Mouse (Mus musculus) CH12F3 (cell line): ENCODE measurements around the gene Comt.

Experiments
- in situ Hi-C: fragments of 300-500 bp; cut with MboI; formaldehyde crosslinking; loops from 2 replicates; pipeline ENCODE4 v1.14.3; 2020; ENCODE audit warnings: low sequenced_read_pairs

Gene Comt

DNA sequence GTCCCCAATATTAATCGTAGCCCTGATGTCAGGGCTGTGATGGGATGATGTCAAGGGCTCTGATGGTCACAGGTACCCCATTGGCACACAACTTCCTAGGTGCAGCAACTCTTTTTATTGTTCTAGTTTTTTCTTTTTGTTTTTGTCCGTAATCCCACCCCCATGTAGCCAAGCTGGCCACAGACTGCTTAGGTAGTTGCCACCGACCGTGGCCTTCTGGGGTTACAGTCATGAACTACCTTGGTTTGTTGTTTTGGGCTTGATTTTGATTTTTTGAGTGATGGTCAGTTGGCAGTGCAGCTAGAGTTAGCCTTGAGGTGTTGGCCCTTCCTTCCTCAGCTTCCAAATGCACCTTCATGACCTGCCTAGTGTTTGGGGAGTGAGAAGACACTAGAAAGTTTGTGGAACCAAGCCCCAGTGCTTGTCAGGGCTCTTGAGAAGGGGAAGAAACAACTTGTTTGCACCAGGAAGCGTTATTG lies at the start of gene Comt:
Gene Comt, minus strand, starts transcription at position 51 of the 479 bp plus-strand sequence.
- in situ Hi-C loops: no loop called here

DNA sequence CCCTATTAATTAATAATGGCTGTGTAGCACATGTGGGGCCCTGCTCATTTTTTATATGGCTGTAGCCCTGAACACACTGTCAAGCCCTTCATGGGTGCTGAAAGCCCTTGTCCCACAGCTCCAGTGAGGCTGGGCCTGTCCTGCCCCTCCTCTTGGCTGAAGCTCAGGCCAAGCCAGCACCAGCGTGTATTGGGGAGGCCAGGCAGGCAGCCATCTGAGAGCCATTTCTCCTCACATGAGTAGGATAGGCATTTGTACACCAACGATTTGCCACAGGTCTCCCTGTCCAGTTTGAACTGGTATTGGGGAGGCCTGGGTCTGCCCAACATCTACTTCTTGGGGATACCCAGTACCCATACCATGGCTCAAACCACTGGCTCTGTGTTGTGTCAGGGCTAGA lies 47.4 kb upstream of the Comt start:
- in situ Hi-C loops: no loop called here

DNA sequence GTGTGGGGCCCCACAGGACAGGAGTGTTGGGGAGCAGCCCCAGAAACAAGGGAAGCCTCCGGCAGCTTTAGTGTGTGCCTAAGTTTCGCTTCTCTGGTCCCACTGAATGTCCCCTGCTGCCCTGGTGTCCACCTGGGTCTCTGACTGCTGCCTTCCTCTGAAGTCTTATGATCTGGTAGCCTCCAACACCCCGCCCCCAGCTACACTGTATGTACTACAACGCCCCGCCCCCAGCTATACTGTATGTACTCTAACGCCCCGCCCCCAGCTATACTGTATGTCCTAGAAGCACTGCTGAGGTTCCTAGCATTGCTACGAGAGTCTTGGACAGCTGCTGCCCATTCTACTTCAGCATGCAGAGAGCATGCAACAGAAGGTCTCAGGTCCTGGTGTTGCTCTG lies 46.3 kb upstream of the Comt start:
- in situ Hi-C loops: no loop called here

DNA sequence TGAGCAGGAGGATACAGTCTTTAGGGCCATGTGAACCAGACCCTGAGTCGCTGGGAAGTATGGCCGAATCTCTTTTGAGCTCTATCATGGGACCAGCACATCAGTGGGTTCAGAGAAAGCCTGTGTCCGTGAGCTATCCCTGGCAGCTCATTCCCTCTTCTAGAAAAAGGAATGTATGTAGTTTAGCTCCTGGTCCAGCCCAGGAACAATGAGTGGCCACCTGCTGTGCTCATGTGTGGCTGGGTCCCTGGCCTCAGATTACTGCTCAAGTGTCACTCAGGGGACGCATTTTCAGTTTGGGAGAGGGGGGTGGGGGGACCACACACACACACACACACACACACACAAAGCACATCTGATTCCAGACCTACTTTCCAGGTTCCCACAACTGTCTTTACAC lies 45.8 kb upstream of the Comt start:
- in situ Hi-C loops: no loop called here

DNA sequence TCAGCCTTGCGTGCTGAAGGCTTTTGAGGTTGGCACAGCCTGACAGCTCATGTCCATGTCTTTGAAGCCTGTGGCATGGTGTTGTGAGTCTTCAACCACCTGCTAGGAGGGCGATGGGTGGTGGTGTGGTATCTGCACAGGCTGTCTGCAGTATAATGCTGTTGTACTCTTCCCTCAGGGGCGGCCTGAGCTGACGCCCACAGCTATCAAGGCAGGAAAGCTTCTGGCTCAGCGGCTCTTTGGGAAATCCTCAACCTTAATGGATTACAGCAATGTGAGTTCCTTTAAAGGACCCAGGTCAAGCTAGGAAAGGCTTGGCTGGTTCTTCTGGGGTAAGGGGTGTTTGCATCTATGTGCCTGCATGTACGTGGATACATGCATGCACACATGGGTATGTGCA lies 45.3 kb upstream of the Comt start:
- in situ Hi-C loops: no loop called here

DNA sequence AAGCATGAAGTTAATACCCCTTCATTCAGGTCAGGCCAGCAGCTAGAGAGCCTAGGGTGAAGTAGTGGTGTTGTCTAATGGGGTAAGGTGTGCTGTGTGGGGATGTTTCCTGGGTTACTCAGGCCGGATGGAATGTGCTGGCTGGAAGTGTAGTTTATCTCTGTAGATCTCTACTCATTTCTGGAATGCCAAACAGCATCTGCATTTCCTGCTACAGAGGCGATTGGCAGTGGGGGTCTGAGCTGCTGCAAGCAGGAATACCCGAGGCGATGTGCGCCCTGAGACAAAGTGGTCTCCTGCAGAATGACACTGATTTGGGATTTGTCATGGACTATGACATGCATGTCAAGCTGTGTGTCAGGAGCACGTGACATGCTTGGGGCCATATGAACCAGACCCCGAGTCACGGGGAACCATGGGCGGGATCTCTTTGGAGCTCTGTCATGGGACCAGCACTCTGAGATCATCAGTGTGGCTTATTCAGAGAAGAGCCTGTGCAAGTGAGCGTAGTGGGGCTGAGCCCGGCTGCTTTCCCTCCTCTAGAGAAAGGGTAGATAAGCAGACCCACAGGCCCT lies 44.8 kb upstream of the Comt start:
- in situ Hi-C loops: no loop called here

DNA sequence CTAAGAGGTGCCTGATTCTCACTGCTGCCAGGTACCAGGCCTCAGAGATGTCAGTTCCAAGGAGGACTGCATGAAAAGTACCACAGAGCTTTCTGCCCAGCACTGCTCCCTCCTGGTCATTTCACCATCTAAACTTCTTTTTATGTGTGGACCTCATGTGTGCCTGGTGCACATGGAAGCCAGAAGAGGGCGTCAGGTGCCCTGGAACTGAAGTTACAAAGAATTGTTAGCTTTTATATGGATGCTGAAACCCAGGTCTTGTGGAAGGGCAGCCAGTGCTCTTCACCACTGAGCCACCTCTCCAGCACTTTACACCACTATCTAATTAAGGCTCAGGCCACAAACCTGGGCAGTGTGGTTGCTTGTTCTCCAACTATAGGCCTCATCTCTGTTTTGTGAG lies 44.2 kb upstream of the Comt start:
- in situ Hi-C loops: no loop called here

DNA sequence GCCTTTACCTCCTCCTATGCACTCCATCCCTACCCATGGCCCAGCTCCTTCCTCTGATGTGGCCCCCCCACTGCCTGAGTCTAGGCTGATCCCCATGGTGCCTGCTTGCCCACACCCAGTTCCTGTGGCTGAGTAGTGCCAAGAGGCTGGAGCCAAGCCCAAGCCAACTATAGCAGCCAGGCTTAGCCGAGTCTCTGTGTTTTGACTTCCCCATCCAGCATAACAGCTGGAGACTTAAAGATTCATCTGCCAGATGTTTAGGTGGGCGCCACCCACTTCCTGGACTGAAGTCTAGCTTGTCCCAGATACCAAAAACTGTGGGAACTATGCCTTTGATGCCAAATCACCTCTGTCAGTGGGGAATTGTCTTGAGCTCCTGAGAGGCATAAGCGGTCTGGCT lies 37.6 kb upstream of the Comt start:
- in situ Hi-C loops: no loop called here

DNA sequence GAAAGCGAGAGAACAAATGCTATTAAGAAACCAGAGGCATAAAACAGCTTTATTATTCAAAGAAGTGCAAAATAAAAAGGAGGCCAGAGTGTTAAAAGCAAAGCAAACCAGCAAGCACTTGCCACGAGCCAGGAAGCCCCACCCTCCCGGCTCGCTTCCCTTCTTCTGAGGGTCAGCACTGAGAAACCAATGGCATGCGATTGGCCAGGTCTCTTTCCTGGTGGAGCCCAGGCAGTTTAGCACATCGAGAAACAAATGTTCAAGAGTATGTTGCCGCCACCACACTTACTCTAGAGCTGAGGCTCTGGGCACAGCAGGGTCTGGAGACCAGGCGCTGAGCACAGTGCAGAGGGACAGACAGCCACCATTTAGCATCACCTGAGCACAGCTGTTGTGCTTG lies 35.9 kb upstream of the Comt start:
- in situ Hi-C loops: no loop called here

DNA sequence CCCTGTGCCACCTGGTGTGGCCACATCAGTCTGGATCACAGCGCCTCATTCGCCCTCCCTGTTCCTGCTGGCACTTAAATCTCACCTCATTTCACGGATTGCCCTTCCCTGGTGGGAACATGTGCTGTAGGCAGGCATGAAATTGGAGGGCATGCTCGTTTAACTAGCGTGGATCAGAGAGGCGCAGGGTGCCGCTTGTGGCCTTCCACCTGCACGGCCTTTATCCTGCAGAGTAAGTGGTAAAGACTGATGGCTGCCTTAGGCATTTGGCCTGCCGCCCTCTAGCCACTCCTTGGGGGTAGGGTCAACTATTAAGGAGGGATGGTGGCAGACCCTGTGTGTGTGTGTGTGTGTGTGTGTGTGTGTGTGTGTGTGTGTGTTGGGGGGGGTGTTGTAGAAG lies 35.4 kb upstream of the Comt start:
- in situ Hi-C loops: no loop called here

DNA sequence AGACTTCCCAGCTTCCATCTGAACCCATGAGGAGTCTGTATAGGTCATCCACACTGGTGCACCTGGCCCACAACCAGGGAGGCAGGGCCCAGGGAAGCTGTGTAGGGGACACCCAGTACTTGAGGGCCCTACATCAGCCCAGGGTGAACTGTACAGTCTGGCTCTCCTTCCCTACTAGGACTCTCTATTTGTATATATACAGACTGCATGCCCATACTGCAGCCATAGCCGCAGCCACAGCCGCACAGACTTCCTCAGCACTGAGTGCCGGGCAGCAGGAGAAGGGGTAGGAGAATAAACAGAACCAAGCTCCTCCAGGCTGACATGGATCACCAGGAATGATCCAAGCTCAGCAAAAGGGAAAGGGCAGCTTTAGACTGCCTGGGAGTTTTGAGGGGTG lies 34.2 kb upstream of the Comt start:
- in situ Hi-C loops: no loop called here

DNA sequence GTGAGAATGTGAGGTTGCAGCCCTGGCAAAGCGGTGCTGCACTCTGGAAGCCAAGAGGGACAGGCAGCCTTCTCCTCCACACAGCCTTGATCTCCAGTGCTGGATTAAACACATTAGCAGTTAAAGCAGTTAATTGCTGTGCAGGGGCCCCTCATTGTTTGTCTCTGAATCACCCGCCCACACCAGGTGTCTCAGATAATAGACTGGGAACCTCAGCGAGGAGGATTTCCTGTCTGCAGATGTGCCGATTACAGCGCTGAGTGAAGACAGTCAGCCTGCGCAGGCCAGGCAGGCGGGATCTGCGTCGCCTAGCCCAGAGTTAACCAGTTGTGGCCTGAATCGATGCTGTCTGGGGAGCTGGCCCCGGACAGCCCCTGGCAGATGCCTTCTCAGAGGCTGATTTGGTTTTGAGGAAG lies 33.3 kb upstream of the Comt start:
- in situ Hi-C loops: no loop called here

DNA sequence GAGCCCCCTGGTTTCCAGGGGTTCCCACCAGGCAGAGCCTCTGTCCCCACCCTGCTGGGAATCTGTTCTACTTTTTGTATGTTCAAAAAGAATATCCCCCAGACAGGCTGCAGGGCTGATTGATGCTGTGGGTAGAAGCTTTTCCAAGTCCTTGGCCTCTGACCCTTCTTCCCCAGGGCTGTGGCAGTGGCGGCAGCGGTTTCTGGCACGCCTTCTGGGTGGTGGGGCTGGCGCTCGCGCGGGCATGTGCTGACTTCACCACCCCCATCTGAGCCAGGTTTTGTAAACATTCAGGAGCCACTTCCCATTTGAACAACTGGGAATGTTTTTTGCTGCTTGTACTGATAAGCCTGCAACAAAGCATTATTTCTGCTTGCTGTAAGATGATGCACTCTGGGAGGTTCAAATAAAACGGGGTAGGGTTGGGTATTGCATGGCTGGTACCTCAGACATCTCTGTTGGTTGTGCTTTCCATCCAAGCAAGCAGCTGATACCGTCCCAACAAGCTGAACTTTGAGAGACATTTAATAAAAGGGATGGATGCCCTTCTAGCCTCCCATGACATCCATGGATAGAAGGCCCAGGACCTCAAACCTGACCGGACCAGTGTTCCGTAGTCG lies 32.8 kb upstream of the Comt start:
- in situ Hi-C loops: no loop called here

DNA sequence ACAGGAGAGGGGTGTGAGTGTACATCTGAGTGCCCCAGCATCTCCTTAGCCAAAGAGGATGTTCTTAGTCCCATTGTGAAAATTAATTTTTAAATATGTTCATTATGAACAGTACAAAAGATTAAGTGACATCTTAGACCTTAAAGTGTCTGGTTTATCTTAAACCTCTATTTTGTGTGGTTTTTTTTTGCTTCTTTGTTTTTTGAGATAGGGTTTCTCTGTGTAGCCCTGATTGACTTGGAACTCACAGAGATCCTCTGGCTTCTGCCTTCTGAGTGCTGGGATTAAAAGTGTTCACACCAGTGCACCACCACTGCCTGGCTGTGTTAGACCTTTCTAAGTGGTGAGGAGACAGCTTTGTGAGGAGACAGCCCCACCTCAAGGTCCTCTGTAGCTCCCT lies 32.0 kb upstream of the Comt start:
- in situ Hi-C loops: no loop called here

DNA sequence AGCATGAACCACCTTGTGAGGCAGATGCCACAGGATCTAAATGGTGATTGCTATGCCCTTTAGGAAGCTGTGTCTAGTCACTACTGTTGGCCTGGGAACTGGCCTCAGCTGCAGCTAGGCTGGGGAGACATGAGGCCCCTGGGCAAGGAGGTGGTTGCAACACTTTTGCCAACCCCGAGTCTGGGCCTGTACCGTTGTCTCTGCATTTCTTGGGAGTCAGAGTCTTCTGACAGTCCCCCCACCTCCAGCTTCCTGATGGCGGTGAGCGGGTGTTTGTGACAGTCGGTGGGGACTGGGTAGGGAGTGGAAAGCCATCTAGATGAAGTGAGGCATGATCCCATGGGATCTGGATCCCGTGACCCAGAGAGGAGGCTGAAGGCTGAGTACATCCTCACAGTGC lies 28.8 kb upstream of the Comt start:
- in situ Hi-C loops: no loop called here

DNA sequence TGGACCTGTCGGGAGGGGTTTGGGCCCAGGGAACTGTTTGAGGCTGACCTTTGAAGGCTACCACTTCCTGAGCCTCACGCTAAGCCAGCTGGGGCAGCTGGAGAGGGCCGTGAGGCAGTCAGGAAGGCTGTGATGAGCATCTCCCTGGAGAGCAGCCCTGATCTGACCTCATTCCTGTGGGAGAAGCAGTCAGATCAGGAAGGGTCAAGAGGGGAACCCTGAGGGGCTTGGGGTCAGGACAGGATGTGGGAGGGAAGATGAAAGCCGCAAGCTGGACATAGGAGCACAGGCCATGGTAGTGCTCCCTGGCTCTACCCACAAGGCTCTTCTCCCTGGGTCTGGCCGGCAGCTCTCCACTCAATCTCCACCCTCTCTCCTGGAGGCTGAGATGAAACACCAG lies 27.2 kb upstream of the Comt start:
- in situ Hi-C loops: no loop called here

DNA sequence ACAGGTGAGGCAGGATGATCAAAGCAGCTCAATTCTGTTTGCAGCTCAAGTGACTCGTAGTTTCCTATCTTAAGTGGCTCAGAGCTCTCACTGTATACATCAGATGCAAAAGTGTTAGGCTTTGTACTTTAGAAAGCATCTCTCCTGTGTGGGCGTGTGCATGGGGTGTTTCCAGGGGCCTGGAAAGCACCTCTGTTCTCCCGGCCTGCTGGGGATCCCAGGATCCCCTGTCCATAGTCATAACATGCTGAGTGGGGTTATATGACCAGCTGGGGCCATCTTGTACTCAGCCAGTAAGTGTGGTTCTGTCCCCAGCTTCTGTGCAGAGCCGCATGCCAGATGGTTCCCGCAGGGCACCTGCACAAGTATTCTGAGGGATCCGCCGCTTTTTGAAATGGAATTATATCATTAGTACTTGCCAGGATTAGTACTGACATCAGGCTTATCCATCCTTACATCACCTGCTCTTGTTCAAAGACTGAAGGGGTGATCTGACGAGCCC lies 25.8 kb upstream of the Comt start:
- in situ Hi-C loops: no loop called here

DNA sequence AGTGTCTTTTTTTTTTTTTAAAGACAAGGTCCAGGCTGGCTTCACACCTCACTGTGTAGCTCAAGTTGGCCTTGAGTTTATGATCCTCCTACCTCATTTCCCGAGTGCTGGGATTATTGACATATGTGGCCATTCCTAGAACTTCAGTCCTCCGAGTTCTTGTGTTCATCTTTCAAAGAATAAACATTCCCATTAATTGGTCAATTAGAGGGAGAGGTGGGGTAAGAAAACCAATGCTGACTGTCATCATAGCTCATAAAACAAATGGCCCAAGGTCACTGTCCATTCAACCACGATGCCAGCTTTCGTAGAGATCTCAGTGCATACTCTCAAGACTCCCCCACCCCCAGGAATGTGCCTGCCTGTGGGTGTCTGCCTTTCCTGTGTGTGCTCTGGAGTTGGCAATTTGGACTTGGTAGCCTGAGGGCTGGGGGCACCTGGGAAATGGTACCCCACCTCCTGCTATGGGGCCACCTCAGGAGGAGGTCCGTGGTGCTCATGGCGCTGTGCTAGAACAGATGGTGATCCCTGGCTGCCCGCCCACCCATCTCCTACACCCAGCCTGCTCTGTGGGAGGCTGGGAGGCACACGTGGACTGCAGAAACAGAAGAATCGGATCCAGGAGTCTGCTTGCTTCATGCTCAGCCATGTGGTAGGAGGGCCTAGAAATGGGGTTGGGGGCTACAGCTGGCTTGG lies 25.0 kb upstream of the Comt start:
- in situ Hi-C loops: no loop called here

DNA sequence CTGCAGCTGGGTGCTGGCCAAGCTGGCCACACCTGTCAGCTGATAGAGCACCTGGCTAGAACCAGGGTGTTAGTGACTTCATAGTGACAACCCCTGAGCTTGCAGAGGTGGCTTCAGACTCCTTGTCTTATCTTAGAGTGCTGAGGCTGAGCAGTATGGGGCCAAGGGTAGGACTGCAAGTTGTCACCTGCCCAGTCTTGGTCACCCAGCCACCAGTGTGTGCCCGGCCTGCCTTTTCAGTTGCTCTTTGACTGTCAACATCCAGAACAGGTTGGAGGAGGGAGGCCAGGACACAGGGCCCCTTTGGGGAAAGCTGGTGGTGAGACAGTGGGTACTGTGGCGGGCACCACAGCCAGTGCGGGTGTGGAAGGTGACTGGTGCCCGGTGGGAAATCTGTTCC lies 22.4 kb upstream of the Comt start:
- in situ Hi-C loops: no loop called here

DNA sequence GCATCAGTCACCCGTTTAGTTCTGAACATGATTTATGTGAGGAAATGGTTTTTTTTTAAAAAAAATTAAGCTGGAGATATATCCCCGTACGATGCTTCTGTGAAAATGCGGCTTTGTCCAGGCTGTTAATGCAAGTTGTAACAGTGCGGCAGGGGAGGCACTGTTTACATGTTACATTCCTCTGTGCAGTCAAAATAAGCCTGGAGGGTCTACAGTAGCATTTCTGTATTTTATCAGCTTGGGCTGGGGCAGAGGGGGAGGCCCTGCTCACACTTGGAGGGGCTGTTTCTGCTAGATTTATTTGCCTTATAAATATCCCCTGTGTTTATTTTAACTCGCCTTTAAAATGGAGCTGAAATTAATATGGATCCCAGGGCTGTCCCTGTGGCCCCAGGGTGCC lies 21.5 kb upstream of the Comt start:
- in situ Hi-C loops: no loop called here

DNA sequence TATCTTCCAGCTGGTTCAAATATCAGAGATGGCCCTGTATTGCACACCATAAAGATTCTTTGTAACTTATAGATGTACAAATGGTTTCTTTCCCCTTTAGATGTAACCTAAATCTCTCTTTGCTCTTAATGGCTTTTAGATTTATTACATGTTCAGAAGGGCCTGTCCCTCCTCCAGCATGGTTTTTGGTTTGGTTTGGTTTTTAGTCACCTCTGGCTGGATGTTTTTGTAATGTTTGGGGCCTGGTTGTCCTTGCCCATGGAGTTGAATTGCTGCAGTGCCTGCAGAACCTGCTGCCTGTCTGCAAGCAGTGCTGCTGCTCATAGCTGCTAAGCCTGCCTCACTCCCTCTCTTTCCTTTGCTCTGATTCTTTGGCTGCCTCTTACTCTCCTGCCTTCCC lies 20.6 kb upstream of the Comt start:
- in situ Hi-C loops: no loop called here

DNA sequence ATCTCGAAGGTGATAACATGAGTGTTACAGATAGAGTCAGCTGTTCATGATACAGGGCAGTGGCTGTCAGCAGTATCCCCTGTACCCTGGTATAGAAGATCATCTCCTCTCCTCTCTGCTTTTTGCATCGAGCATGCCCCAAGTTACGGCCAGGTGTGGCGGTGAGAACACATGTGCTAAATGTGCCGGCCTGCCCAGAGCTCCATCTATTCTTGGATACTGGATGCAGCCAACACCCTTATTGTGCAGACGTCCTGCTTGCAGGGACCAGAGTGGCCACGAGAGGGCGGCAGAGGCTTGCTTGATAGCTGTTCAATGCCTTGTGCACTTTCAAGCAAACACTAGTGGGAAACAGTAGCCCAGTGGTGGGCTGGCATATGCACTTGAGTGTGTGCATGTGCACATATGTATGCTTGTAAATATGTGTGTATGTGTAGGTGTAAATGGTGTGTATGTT lies 16.8 kb upstream of the Comt start:
- in situ Hi-C loops: loop anchor here (5.0 kb wide), 1 partner anchor 179 kb away; the partner anchor contains the start of gene Gp1bb
